Mouse (Mus musculus) urinary bladder, postnatal 0 days (tissue): ENCODE data around the gene Kcnj8. TPM values are rescaled to one million over a fixed set of nuclear protein-coding genes. Genes with fewer than 3 reads are reported as not detected.

Source experiments
- polyA plus RNA-seq: library from polyadenylated mRNA; unstranded; fragments of >200 nt; fragmentation: Nextera tagmentation; extraction: Ambion mirVana; gene quantifications from 2 replicates; pipeline ENCODE4 v1.2.1, GENCODE M21; 2015

Gene Kcnj8
- 16.4 and 17.6 TPM in 2 replicates for polyA plus RNA-seq

GRCm38 (mm10) chr6:142571055-142571618 lies at the start of gene Kcnj8:
Gene Kcnj8 (minus strand): TSS chr6:142571614.

Other genes starting within 250 kb of the Kcnj8 start
- gene Slco1a5, start 248.6 kb downstream of the Kcnj8 start, polyA plus RNA-seq = not detected in 2 replicates
- gene Pyroxd1, start 226.0 kb downstream of the Kcnj8 start, polyA plus RNA-seq = 11.4 and 12.5 TPM in 2 replicates
- 11.6 and 14.3 TPM in 2 replicates for gene Recql, start 184.5 kb downstream of the Kcnj8 start, polyA plus RNA-seq
- gene Golt1b, start 184.4 kb downstream of the Kcnj8 start, polyA plus RNA-seq = 65.8 and 80.7 TPM in 2 replicates
- gene Spx, start 158.2 kb downstream of the Kcnj8 start, polyA plus RNA-seq = 0.29 TPM in 1 of 2 replicates, not detected in the other
- gene Gys2, start 98.5 kb downstream of the Kcnj8 start, polyA plus RNA-seq = 0.05 and 0.06 TPM in 2 replicates
- gene Ldhb, start 63.7 kb downstream of the Kcnj8 start, polyA plus RNA-seq = 293 and 296 TPM in 2 replicates
- gene Abcc9, start 130.7 kb upstream of the Kcnj8 start, polyA plus RNA-seq = 6.3 and 7.0 TPM in 2 replicates
- gene Cmas, start 185.1 kb upstream of the Kcnj8 start, polyA plus RNA-seq = 47.8 and 48.4 TPM in 2 replicates
- gene Sult6b2, start 232.9 kb upstream of the Kcnj8 start, polyA plus RNA-seq = not detected in 2 replicates